25 mouse cellular contexts compared by ENCODE assay signal in genomic region chr6:146848281-146848680, GRCm38 (mm10). TPM values are rescaled to one million over a fixed set of nuclear protein-coding genes. Genes with fewer than 3 reads are reported as not detected.
DNase-seq lines count a peak whose midpoint lies in the region; TF ChIP-seq lines count a peak whose summit lies in the region.
"Had no signal": no experiment of that assay in that cellular context is flagged by ENCODE, and none has a peak within 500 bp of the region (broad histone marks: within the 10 kb centered on the region; RNA-seq: fewer than 3 reads in every experiment).

No protein-coding gene starts in this region.

- TF ChIP-seq CTCF in MEL (IDR thresholded peaks at IDR 0.05 in 2 of 3, conservative IDR thresholded peaks at IDR 0.05 in 1 of 3; ENCODE audit: control insufficient read depth in 1 of 3, insufficient read depth in 1 of 3, low read depth in 2 of 3, low read length in 3 of 3, poor library complexity in 1 of 3, severe bottlenecking in 1 of 3): no peak

- no peak overlapping the region for H3K4me3 ChIP-seq in MEL (ENCODE audit: control insufficient read depth in 1 of 2, insufficient read depth in 1 of 2, low read depth in 2 of 2, low read length in 2 of 2)
- H3K4me3 ChIP-seq: embryonic facial prominence, embryonic 10.5 days; embryonic facial prominence, embryonic 12.5 days; forebrain, embryonic 13.5 days; forebrain, embryonic 15.5 days had no signal

- no peaks in the 10 kb centered on the region for H3K79me2 ChIP-seq in MEL (ENCODE audit: control insufficient read depth, insufficient read depth, low read length, poor library complexity)

- TF ChIP-seq POLR2A in MEL (IDR thresholded peaks at IDR 0.05; ENCODE audit: control insufficient read depth in 1 of 2, insufficient read depth in 1 of 2, low read depth in 1 of 2, low read length in 2 of 2, poor library complexity in 1 of 2): no peak

- no peak overlapping the region for H3K27ac ChIP-seq in MEL (ENCODE audit: control insufficient read depth, low read depth, low read length)
- H3K27ac ChIP-seq: embryonic facial prominence, embryonic 10.5 days; embryonic facial prominence, embryonic 12.5 days; forebrain, embryonic 13.5 days; forebrain, embryonic 15.5 days had no signal

- no peaks in the 10 kb centered on the region for H3K9me3 ChIP-seq in MEL (replicated peaks; ENCODE audit: insufficient read depth, low read length)
- H3K9me3 ChIP-seq: embryonic facial prominence, embryonic 10.5 days; embryonic facial prominence, embryonic 12.5 days; forebrain, embryonic 13.5 days; forebrain, embryonic 15.5 days; G1E had no signal

- TF ChIP-seq RAD21 in MEL (IDR thresholded peaks at IDR 0.05; ENCODE audit: low read depth, low read length): no peak

- no peak for TF ChIP-seq EP300 in MEL (IDR thresholded peaks at IDR 0.05; ENCODE audit: low read depth in 1 of 2, low read length in 2 of 2)

- peaks cover 0 to 44% of the 10 kb centered on the region in 2 experiments; a peak in 2 of 4 replicates for H3K36me3 ChIP-seq in MEL (ENCODE audit: control insufficient read depth in 1 of 2, insufficient read depth in 2 of 2, low read length in 2 of 2)
- H3K36me3 ChIP-seq: embryonic facial prominence, embryonic 10.5 days; embryonic facial prominence, embryonic 12.5 days; forebrain, embryonic 15.5 days; G1E had no signal

- H3K9ac ChIP-seq in MEL (ENCODE audit: control insufficient read depth, low read depth, low read length, poor library complexity, severe bottlenecking): no peak overlapping the region
- H3K9ac ChIP-seq: embryonic facial prominence, embryonic 12.5 days; forebrain, embryonic 13.5 days; forebrain, embryonic 15.5 days; forebrain, postnatal 0 days had no signal

- no peaks in the 10 kb centered on the region for H3K27me3 ChIP-seq in MEL (ENCODE audit: control insufficient read depth in 1 of 2, insufficient read depth in 2 of 2, low read length in 2 of 2)
- H3K27me3 ChIP-seq: embryonic facial prominence, embryonic 12.5 days; forebrain, embryonic 13.5 days; forebrain, embryonic 15.5 days had no signal

- peaks cover 30 to 51% of the 10 kb centered on the region in 2 experiments for H3K4me1 ChIP-seq in MEL (ENCODE audit: control insufficient read depth in 1 of 2, insufficient read depth in 2 of 2, low read length in 2 of 2)
- H3K4me1 ChIP-seq: forebrain, embryonic 13.5 days; forebrain, embryonic 15.5 days had no signal

- peak; percentile 45 for DNase-seq in 416B (ENCODE audit: low read depth)
- peak; percentile 34 for DNase-seq in MEL (ENCODE audit: low read depth, low spot score)
- DNase-seq in NIH3T3 (ENCODE audit: low read depth): peak; percentile 50
- DNase-seq in right cerebral cortex, postnatal 25 days: no peak
- DNase-seq in T-cell, adult 2 months (ENCODE audit: low spot score): no peak
- no peak for DNase-seq in retina, embryonic 14.5 days (ENCODE audit: low spot score)
- DNase-seq: adrenal gland, adult 8-10 months; adrenal gland, postnatal 14 days; adrenal gland, postnatal 36 days; cerebellum, adult 11-12 months; cerebellum, adult 2 months; cerebellum, adult 9-10 months; cerebellum, postnatal 10 days; cerebellum, postnatal 25 days; forebrain, postnatal 0 days had no signal

TF ChIP-seq in MEL, 35 proteins besides CTCF, POLR2A, EP300 and RAD21:
- TF ChIP-seq POLR2AphosphoS2 (IDR thresholded peaks at IDR 0.05; ENCODE audit: low read length) (no peak), BHLHE40 (IDR thresholded peaks at IDR 0.05; ENCODE audit: borderline replicate concordance, low read depth, low read length) (no peak), ETS1 (IDR thresholded peaks at IDR 0.05; ENCODE audit: low read depth, low read length) (no peak), USF1 (IDR thresholded peaks at IDR 0.05; ENCODE audit: low read depth, low read length) (no peak), MAX (IDR thresholded peaks at IDR 0.05; ENCODE audit: low read length) (no peak)

RNA-seq across cellular contexts. Expression of gene Smco2, which starts 1.6 kb away (rescaled TPM):
- total RNA-seq in MEL (2012; rRNA removed): not detected in 2 replicates
- polyA plus RNA-seq in MEL (2012; ENCODE audit: insufficient read depth in 1 of 2, insufficient read length in 2 of 2, low read depth in 1 of 2, low replicate concordance in 2 of 2, missing spikeins in 1 of 2): not detected
- total RNA-seq: adrenal gland, adult 18-20 months; adrenal gland, adult 8-10 months; adrenal gland, postnatal 14 days; adrenal gland, postnatal 36 days; forebrain, postnatal 0 days had no signal
- polyA plus RNA-seq: activated CD4-positive, CD25-positive, alpha-beta regulatory T cell, adult 4 months; C2C12; cerebellum, adult 2 months; embryonic facial prominence, embryonic 10.5 days; embryonic facial prominence, embryonic 12.5 days; embryonic facial prominence, embryonic 14.5 days; forebrain, embryonic 11.5 days; forebrain, embryonic 13.5 days; forebrain, embryonic 15.5 days; forebrain, postnatal 0 days; G1E had no signal

RNA-seq across cellular contexts. Expression of gene Ppfibp1, which starts 40.0 kb away (rescaled TPM):
- total RNA-seq in MEL (2012; rRNA removed): 12.2 and 13.8 TPM in 2 replicates
- 10 to 100 TPM in 1 of 2 experiments, not detected in 1; 14.6 TPM for polyA plus RNA-seq in MEL (2012; ENCODE audit: insufficient read depth in 1 of 2, insufficient read length in 2 of 2, low read depth in 1 of 2, low replicate concordance in 2 of 2, missing spikeins in 1 of 2)

RNA-seq across cellular contexts. Expression of gene Arntl2, which starts 52.4 kb away (rescaled TPM):
- total RNA-seq in MEL (2012; rRNA removed): 16.8 and 20.2 TPM in 2 replicates
- polyA plus RNA-seq in MEL (2012; ENCODE audit: insufficient read depth in 1 of 2, insufficient read length in 2 of 2, low read depth in 1 of 2, low replicate concordance in 2 of 2, missing spikeins in 1 of 2): 10 to 100 TPM in 1 of 2 experiments, not detected in 1; 20.6 TPM
- total RNA-seq: G1E had no signal
- polyA plus RNA-seq: G1E had no signal

Comparison
In these comparisons a context has a peak if more than half of its experiments do, and no peak if none do; other contexts are left out.
1. DNase-seq: peak in 416B (single experiment), MEL (single experiment) and NIH3T3 (single experiment); none in right cerebral cortex, postnatal 25 days (single experiment), T-cell, adult 2 months (single experiment) and retina, embryonic 14.5 days (single experiment).